Mouse (Mus musculus) layer of hippocampus, adult 11-12 months (tissue): ENCODE data around the gene Dnajc1.

ENCODE experiments used
- DNase-seq: peaks from one replicate; pipeline ENCODE4 v3.0.0; 2022; ENCODE audit warnings: low spot score

The Dnajc1 gene

GRCm38 (mm10) chr2:18195691-18196396, 196.8 kb downstream of the Dnajc1 start:
- DNase-seq: no peak

GRCm38 (mm10) chr2:18195285-18195684, 197.3 kb downstream of the Dnajc1 start:
- DNase-seq: no peak

GRCm38 (mm10) chr2:18188367-18188766, 204.3 kb downstream of the Dnajc1 start:
- no peak for DNase-seq

GRCm38 (mm10) chr2:18183079-18183478, 209.6 kb downstream of the Dnajc1 start:
- no peak for DNase-seq

- no peak for DNase-seq
Observed at GRCm38 (mm10) chr2:18181631-18182030, 211.0 kb downstream of the Dnajc1 start.

GRCm38 (mm10) chr2:18180323-18180722, 212.3 kb downstream of the Dnajc1 start:
- no peak for DNase-seq

GRCm38 (mm10) chr2:18176235-18176634, 216.4 kb downstream of the Dnajc1 start:
- no peak for DNase-seq

- DNase-seq: no peak
Observed at GRCm38 (mm10) chr2:18175234-18175633, 217.4 kb downstream of the Dnajc1 start.

GRCm38 (mm10) chr2:18169174-18169948, 223.3 kb downstream of the Dnajc1 start:
- no peak for DNase-seq

GRCm38 (mm10) chr2:18165511-18165910, 227.1 kb downstream of the Dnajc1 start:
- DNase-seq: no peak

GRCm38 (mm10) chr2:18160992-18161391, 231.6 kb downstream of the Dnajc1 start:
- DNase-seq: no peak

GRCm38 (mm10) chr2:18159426-18159825, 233.2 kb downstream of the Dnajc1 start:
- no peak for DNase-seq

- DNase-seq: no peak
Observed at GRCm38 (mm10) chr2:18156131-18156530, 236.5 kb downstream of the Dnajc1 start.
